Mouse (Mus musculus): ENCODE data around the gene Klhl22.

Gene Klhl22

GRCm38 (mm10) chr16:17834543-17834942 lies 75.1 kb downstream of the Klhl22 start:
- no peak for DNase-seq

GRCm38 (mm10) chr16:17835481-17835880 lies 76.1 kb downstream of the Klhl22 start:
- DNase-seq, result peak; percentile 38

- DNase-seq, result no peak
These were observed 78.6 kb downstream of the Klhl22 start, which contains the start of gene Car15 for GRCm38 (mm10) chr16:17838051-17838450. Gene Car15, minus strand, starts transcription at chr16:17838364.

GRCm38 (mm10) chr16:17839976-17840375 lies 80.6 kb downstream of the Klhl22 start:
- peak; percentile 77 for DNase-seq

- no peak for DNase-seq
These were observed 83.0 kb downstream of the Klhl22 start for GRCm38 (mm10) chr16:17842437-17842836.

Data from cerebellum, adult 11 months (tissue).